Comparison of ENCODE assay signal across 26 mouse cellular contexts in genomic region chr8:128608876-128609275, GRCm38 (mm10).
DNase-seq lines count a peak whose midpoint lies in the region; TF ChIP-seq lines count a peak whose summit lies in the region.
"Had no signal": no experiment of that assay in that cellular context is flagged by ENCODE, and none has a peak within 500 bp of the region (broad histone marks: within the 10 kb centered on the region; RNA-seq: fewer than 3 reads in every experiment).

No protein-coding gene starts in this region.

- H3K9me3 ChIP-seq in heart, embryonic 10.5 days = no peaks in the 10 kb centered on the region
- H3K9me3 ChIP-seq: heart, embryonic 15.5 days; hindbrain, embryonic 13.5 days; limb, embryonic 10.5 days; midbrain, embryonic 13.5 days; neural tube, embryonic 13.5 days had no signal

- 69% methylated on average over 2 of the region's 2 CpGs for WGBS in kidney, adult 2 months
- WGBS in heart, embryonic 10.5 days = 47% methylated on average over 2 of the region's 2 CpGs

- no peaks in the 10 kb centered on the region for H3K27me3 ChIP-seq in kidney, adult 2 months (replicated peaks; ENCODE audit: control insufficient read depth, insufficient read depth, low read length)
- no peaks in the 10 kb centered on the region for H3K27me3 ChIP-seq in heart, embryonic 10.5 days (ENCODE audit: insufficient read depth, poor library complexity, severe bottlenecking)
- H3K27me3 ChIP-seq: heart, embryonic 15.5 days; hindbrain, embryonic 13.5 days; midbrain, embryonic 13.5 days; neural tube, embryonic 13.5 days had no signal

- no peak overlapping the region for H3K4me3 ChIP-seq in kidney, adult 2 months (ENCODE audit: insufficient read depth, low read depth, low read length)
- no peak overlapping the region for H3K4me3 ChIP-seq in heart, embryonic 10.5 days
- H3K4me3 ChIP-seq: heart, adult 2 months; heart, embryonic 15.5 days; hindbrain, embryonic 13.5 days; limb, embryonic 10.5 days; midbrain, embryonic 13.5 days; neural tube, embryonic 13.5 days had no signal

- DNase-seq in adrenal gland, adult 2 months = peak; percentile 2
- DNase-seq in adrenal gland, postnatal 10 days = no peak
- peak; percentile 25 for DNase-seq in Muller cell, postnatal 12 days (ENCODE audit: inconsistent ontology term)
- DNase-seq in kidney, adult 2 months = peak; percentile 36
- peak; percentile 10 for DNase-seq in kidney, postnatal 10 days
- no peak for DNase-seq in gastrocnemius, postnatal 4 days (ENCODE audit: low spot score in 2 of 2)
- DNase-seq in heart, embryonic 10.5 days (ENCODE audit: low spot score) = no peak
- DNase-seq in layer of hippocampus, postnatal 14 days (ENCODE audit: low spot score in 2 of 2) = no peak
- DNase-seq: cerebellum, adult 11-12 months; cerebellum, postnatal 25 days; forebrain, postnatal 0 days; gastrocnemius, postnatal 25 days; heart, adult 2 months; heart, postnatal 36 days; liver; liver, postnatal 0 days; lung, postnatal 10 days; retina, postnatal 1 day; right cerebral cortex, postnatal 25 days; spleen, adult 18-20 months; thymus, postnatal 25 days had no signal

- no peak for TF ChIP-seq CTCF in kidney, adult 2 months (conservative IDR thresholded peaks at IDR 0.05; ENCODE audit: insufficient read depth, insufficient read length, low read depth, low read length)

- no peak for TF ChIP-seq POLR2A in kidney, adult 2 months (IDR thresholded peaks at IDR 0.05; ENCODE audit: low read depth, low read length)

- no peaks in the 10 kb centered on the region for H3K4me1 ChIP-seq in kidney, adult 2 months (ENCODE audit: control insufficient read depth, insufficient read depth, low read length)
- no peaks in the 10 kb centered on the region; the same call in 1 of the 2 replicates for H3K4me1 ChIP-seq in heart, embryonic 10.5 days
- H3K4me1 ChIP-seq: hindbrain, embryonic 13.5 days; neural tube, embryonic 13.5 days had no signal

- no peaks in the 10 kb centered on the region for H3K36me3 ChIP-seq in kidney, adult 2 months (ENCODE audit: control insufficient read depth, insufficient read depth, low read length)
- H3K36me3 ChIP-seq in heart, embryonic 10.5 days = no peaks in the 10 kb centered on the region
- H3K36me3 ChIP-seq: heart, embryonic 15.5 days; hindbrain, embryonic 13.5 days; limb, embryonic 10.5 days; midbrain, embryonic 13.5 days; neural tube, embryonic 13.5 days had no signal

- no peak overlapping the region for H3K27ac ChIP-seq in kidney, adult 2 months (ENCODE audit: insufficient read depth, low read depth, low read length)
- no peak overlapping the region for H3K27ac ChIP-seq in heart, embryonic 10.5 days
- H3K27ac ChIP-seq: heart, adult 2 months; heart, embryonic 15.5 days; hindbrain, embryonic 13.5 days; limb, embryonic 10.5 days; midbrain, embryonic 13.5 days; neural tube, embryonic 13.5 days had no signal

Comparison
In these comparisons a context has a peak if more than half of its experiments do, and no peak if none do; other contexts are left out.
1. DNase-seq: peak in adrenal gland, adult 2 months (single experiment), Muller cell, postnatal 12 days (single experiment), kidney, adult 2 months (single experiment) and kidney, postnatal 10 days (single experiment); none in adrenal gland, postnatal 10 days (single experiment), gastrocnemius, postnatal 4 days (0 of 2), heart, embryonic 10.5 days (single experiment) and layer of hippocampus, postnatal 14 days (0 of 2).